In the genomic region with DNA sequence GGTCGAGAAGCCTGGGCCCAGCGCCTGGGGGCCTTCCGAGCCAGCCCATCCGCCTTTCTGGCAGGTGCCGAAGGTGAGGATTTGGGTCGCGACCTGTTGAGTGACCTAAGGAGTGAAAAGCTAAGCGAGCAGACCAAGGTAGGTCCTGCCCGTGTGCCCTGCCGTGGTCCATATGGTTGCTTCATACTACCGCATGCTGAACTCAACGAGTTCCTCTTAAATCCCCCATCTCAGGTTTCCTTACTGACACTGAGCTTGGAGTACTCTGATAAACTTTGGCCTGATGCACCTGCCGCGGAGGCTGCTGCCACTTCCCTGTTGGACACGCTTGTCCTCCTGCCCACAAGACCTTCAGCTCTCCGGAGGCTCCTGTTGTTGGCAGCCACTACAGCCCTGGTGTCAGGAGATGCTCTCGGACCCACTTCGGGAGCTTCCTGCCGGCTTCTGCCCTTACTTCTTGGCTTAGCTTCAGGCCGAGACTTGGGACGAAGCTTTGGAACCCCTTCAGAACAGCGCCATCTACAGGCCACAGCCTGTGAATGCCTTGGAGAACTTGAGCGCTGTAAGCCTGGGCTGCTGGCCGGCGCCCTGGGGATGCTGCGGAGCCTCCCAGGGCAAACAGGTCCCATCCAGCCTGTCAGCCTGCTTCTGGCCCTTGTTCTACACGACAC, we compare ENCODE assay signal across 8 mouse cellular contexts. TPM values are rescaled to one million over a fixed set of nuclear protein-coding genes. Genes with fewer than 3 reads are reported as not detected.
DNase-seq lines count a peak whose midpoint lies in the region; ATAC-seq lines count a peak whose summit lies in the region.

No protein-coding gene starts in this region.

- intact Hi-C loops in gastrocnemius, postnatal 14 days (cut with DNase I; ENCODE audit: low total_unique reads), result no loop called here
- intact Hi-C loops in left cerebral cortex, postnatal 10 days (cut with DNase I), result loop anchor here (2.0 kb wide), 1 partner anchor 40 kb away; no protein-coding TSS in a partner anchor

- peak; percentile 24 for ATAC-seq in inflammation-experienced regulatory T-cells, adult 6 months
- ATAC-seq in megakaryocyte progenitor cell, adult 5-6 weeks (replicated peaks; ENCODE audit: poor library complexity), result peak; percentile 44

- DNase-seq in adrenal gland, adult 18-20 months (ENCODE audit: low spot score in 2 of 2), result peak; percentile 80 to 82
- peak; percentile 96 for DNase-seq in embryo, embryonic 10 days (ENCODE audit: low spot score)
- peak; percentile 81 for DNase-seq in gastrocnemius, postnatal 14 days
- DNase-seq in left cerebral cortex, postnatal 10 days (ENCODE audit: extremely low spot score in 1 of 2, low spot score in 2 of 2), result peak; percentile 74 to 90
- DNase-seq in right cerebral cortex, postnatal 10 days (ENCODE audit: low spot score in 2 of 2), result peak; percentile 82 to 88
- peak; percentile 77 to 81 for DNase-seq in urinary bladder, postnatal 36 days (ENCODE audit: low spot score in 2 of 2)

RNA-seq across cellular contexts. Expression of a gene that starts 0.8 kb away (rescaled TPM):
- total RNA-seq in adrenal gland, adult 18-20 months (2021), result 1 to 10 TPM; 6.5 to 9.9 TPM
- total RNA-seq in gastrocnemius, postnatal 14 days (2021), result 1 to 10 TPM; 1.8 to 2.4 TPM
- polyA plus RNA-seq in inflammation-experienced regulatory T-cells, adult 6 months (2017; shearing (Covaris generic)), result 1 to 10 TPM; 5.8 to 7.4 (median 6.5) TPM
- 1 to 10 TPM; 8.3 to 9.2 TPM for total RNA-seq in left cerebral cortex, postnatal 10 days (2021)
- total RNA-seq in megakaryocyte progenitor cell, adult 5-6 weeks (2015), result 8.9 and 10.5 TPM in 2 replicates
- total RNA-seq in megakaryocyte progenitor cell, adult 5-6 weeks (2017), result 7.4 and 9.6 TPM in 2 replicates

RNA-seq across cellular contexts. Expression of a gene that starts 8.2 kb away (rescaled TPM):
- not detected for total RNA-seq in adrenal gland, adult 18-20 months (2021)
- total RNA-seq in gastrocnemius, postnatal 14 days (2021), result not detected
- polyA plus RNA-seq in inflammation-experienced regulatory T-cells, adult 6 months (2017; shearing (Covaris generic)), result not detected
- total RNA-seq in left cerebral cortex, postnatal 10 days (2021), result not detected
- total RNA-seq in megakaryocyte progenitor cell, adult 5-6 weeks (2015), result not detected in 2 replicates
- total RNA-seq in megakaryocyte progenitor cell, adult 5-6 weeks (2017), result not detected in 2 replicates

RNA-seq across cellular contexts. Expression of a gene that starts 33.1 kb away (rescaled TPM):
- 100 to 1,000 TPM; 108 to 113 TPM for total RNA-seq in adrenal gland, adult 18-20 months (2021)
- 10 to 100 TPM; 39.1 to 46.1 TPM for total RNA-seq in gastrocnemius, postnatal 14 days (2021)
- 100 to 1,000 TPM in 1 of 3 experiments, 10 to 100 TPM in 2; 40.8 to 104 (median 97.1) TPM for polyA plus RNA-seq in inflammation-experienced regulatory T-cells, adult 6 months (2017; shearing (Covaris generic))
- total RNA-seq in left cerebral cortex, postnatal 10 days (2021), result 10 to 100 TPM; 68.2 to 71.7 TPM
- 80.3 and 150 TPM in 2 replicates for total RNA-seq in megakaryocyte progenitor cell, adult 5-6 weeks (2015)
- total RNA-seq in megakaryocyte progenitor cell, adult 5-6 weeks (2017), result 83.2 and 112 TPM in 2 replicates

RNA-seq across cellular contexts. Expression of a gene that starts 41.4 kb away (rescaled TPM):
- total RNA-seq in adrenal gland, adult 18-20 months (2021), result 10 to 100 TPM; 67.8 to 69.3 TPM
- total RNA-seq in gastrocnemius, postnatal 14 days (2021), result 10 to 100 TPM; 22.0 to 25.9 TPM
- polyA plus RNA-seq in inflammation-experienced regulatory T-cells, adult 6 months (2017; shearing (Covaris generic)), result 10 to 100 TPM; 34.5 to 46.1 (median 42.4) TPM
- total RNA-seq in left cerebral cortex, postnatal 10 days (2021), result 10 to 100 TPM; 70.9 to 79.7 TPM
- total RNA-seq in megakaryocyte progenitor cell, adult 5-6 weeks (2015), result 35.1 and 40.2 TPM in 2 replicates
- total RNA-seq in megakaryocyte progenitor cell, adult 5-6 weeks (2017), result 51.8 and 60.1 TPM in 2 replicates

RNA-seq across cellular contexts. Expression of a gene that starts 58.3 kb away (rescaled TPM):
- 10 to 100 TPM; 12.3 to 12.4 TPM for total RNA-seq in adrenal gland, adult 18-20 months (2021)
- 1 to 10 TPM; 5.7 to 6.5 TPM for total RNA-seq in gastrocnemius, postnatal 14 days (2021)
- 10 to 100 TPM; 11.7 to 26.7 (median 20.0) TPM for polyA plus RNA-seq in inflammation-experienced regulatory T-cells, adult 6 months (2017; shearing (Covaris generic))
- total RNA-seq in left cerebral cortex, postnatal 10 days (2021), result 10 to 100 TPM; 76.9 to 77.8 TPM
- total RNA-seq in megakaryocyte progenitor cell, adult 5-6 weeks (2015), result 0.73 and 2.8 TPM in 2 replicates
- total RNA-seq in megakaryocyte progenitor cell, adult 5-6 weeks (2017), result 1.7 and 1.9 TPM in 2 replicates

Comparison
In these comparisons a context has a peak if more than half of its experiments do, and no peak if none do; other contexts are left out.
1. Peak in every context shown above with its lines: DNase-seq and ATAC-seq.